Mouse (Mus musculus) cerebellum, adult 2 months (tissue): ENCODE results near the gene Gnaz.

Source experiments
- CTCF ChIP-seq: fragments of 200-500 bp; IDR thresholded peaks from 2 replicates; pipeline ENCODE4 v1.5.1; 2011; ENCODE audit warnings: low read depth, mild to moderate bottlenecking, control low read depth, low read length, moderate library complexity, borderline replicate concordance; ENCODE audit not compliant: insufficient read depth
- POLR2A ChIP-seq: fragments of 200-500 bp; IDR thresholded peaks from 2 replicates; pipeline ENCODE4 v1.6.1; 2011; ENCODE audit warnings: low read length, control low read depth, borderline replicate concordance; ENCODE audit not compliant: insufficient read depth

DNA sequence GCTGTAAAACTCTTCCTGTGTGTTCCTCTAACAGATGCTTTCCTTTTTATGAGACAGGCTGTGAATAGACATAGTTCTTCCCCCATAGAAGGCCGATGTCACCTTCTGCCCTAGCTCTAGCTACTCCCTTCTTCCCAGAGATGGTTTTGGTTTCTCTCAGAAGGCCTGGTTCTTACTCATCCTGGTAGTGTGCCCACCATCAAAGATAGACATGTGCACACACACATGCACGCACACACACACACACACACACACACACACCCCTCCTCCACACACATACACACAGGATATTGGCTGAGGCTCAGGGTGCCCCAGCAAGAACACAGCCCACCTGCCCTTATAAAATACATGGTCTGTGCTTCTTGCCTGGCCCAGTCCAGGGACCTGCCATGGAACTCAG is 2.3 kb downstream of the Gnaz start:
- TF ChIP-seq POLR2A (no peak), CTCF (no peak)
